Mouse (Mus musculus) mouse embryonic stem cell (cell line): Measurements from ENCODE around the gene Cisd1.

ENCODE experiments used
- in situ Hi-C, 2 experiments: fragments of 300-500 bp; cut with MboI; formaldehyde crosslinking; loops; 1 replicate in 1 of 2; 3 replicates in 1 of 2; pipeline ENCODE4 v1.14.3; 2019 to 2020; ENCODE audit warnings: low sequenced_read_pairs in 2 of 2, low pct_unique_long_range_greater_than_20kb in 1 of 2, mixed read lengths in 1 of 2; ENCODE audit not compliant: unreplicated experiment in 1 of 2

Cisd1 gene

GRCm38 (mm10) chr10:71291801-71292200 is 53.0 kb downstream of the Cisd1 start:
- in situ Hi-C loops: no loop called here

GRCm38 (mm10) chr10:71291179-71291661 is 53.5 kb downstream of the Cisd1 start:
- in situ Hi-C loops: no loop called here

DNA sequence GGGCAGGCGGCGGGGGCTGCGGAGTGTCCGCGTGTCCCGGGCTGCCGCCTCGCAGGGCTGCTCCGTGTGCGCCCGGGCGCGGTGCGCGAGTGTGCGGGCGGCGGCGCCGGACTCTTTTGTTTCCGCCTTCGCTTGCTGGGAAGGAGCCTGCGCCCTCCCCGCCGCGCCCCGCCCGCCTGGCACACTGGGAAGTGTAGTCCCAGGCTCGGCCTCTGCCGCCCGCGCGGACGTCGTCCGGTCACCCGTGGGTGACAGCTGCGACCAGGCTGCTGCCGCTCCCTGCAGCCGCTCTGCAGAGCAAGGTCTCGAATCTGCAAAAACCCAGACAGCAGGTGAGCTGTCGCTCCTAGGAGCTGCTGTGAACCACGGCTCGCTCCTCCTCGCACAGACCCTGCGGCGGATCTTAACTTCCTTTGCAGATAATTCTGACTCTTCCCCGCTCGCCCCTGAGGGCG is 59.6 kb downstream of the Cisd1 start, which contains the start of gene Ube2d1:
TSS of gene Ube2d1 (minus strand) at position 137 of the 455 bp plus-strand sequence.
- in situ Hi-C loops: no loop called here

- in situ Hi-C loops: no loop called here
Measured at GRCm38 (mm10) chr10:71284511-71285125, 60.1 kb downstream of the Cisd1 start.

- in situ Hi-C loops: no loop called here
Measured at GRCm38 (mm10) chr10:71284131-71284510, 60.6 kb downstream of the Cisd1 start.
